Mouse (Mus musculus) gastrocnemius, postnatal 10 days (tissue): Measurements from ENCODE around the gene Dpysl5. TPM values are rescaled to one million over a fixed set of nuclear protein-coding genes. Genes with fewer than 3 reads are reported as not detected.

Source experiments
- DNase-seq: peaks from one replicate; pipeline ENCODE4 v3.0.0; 2021; ENCODE audit warnings: mixed read lengths
- total RNA-seq, 2 experiments: library from RNA; stranded (reverse); gene quantifications; 2 replicates each; pipeline ENCODE4 v1.2.3; 2021

Dpysl5 gene
- total RNA-seq, 2 experiments from 2014 or later, result 2.7 to 3.2 TPM

- DNase-seq, result no peak
Observed at GRCm38 (mm10) chr5:30765596-30766370, 54.4 kb downstream of the Dpysl5 start.

DNA sequence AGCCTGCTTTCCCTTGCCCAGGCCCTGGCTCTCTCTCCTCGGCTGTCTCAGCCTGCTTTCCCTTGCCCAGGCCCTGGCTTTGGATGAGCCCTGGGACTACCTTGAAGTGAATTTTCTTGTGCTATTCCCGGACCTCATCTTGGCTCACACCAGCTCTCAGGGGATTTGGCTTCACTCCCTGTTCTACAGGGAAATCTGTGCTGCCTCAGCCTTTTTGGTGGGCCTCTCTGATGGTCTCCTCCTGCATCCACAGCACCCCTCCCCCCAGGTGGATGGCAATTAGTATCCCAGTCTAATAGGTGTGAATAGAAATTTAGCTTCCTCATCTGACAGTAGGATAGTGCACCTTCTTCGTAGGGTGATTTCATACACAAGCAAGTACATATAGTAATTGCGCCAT is 56.7 kb downstream of the Dpysl5 start:
- no peak for DNase-seq

DNA sequence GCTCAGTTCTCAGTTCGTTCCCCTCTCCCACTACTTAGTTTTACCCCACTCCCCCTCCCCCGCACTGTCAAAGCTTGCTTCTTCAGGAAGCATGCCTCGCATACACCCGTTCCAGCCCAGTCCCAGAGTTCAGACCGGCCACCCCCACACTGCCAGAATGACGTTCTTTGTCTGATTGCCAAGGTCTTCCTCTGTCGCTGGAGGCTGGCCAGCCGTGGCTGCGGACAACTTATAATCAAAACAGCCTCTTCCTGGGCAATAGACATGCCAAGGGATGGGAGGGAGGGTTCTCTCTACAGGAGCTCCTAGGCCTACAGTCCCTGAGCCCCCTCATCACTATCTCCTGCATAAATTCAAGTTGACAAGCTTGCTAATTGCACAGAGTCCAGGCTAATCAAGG is 57.2 kb downstream of the Dpysl5 start:
- peak; percentile 48 for DNase-seq

GRCm38 (mm10) chr5:30769075-30769474 is 57.7 kb downstream of the Dpysl5 start:
- no peak for DNase-seq

DNA sequence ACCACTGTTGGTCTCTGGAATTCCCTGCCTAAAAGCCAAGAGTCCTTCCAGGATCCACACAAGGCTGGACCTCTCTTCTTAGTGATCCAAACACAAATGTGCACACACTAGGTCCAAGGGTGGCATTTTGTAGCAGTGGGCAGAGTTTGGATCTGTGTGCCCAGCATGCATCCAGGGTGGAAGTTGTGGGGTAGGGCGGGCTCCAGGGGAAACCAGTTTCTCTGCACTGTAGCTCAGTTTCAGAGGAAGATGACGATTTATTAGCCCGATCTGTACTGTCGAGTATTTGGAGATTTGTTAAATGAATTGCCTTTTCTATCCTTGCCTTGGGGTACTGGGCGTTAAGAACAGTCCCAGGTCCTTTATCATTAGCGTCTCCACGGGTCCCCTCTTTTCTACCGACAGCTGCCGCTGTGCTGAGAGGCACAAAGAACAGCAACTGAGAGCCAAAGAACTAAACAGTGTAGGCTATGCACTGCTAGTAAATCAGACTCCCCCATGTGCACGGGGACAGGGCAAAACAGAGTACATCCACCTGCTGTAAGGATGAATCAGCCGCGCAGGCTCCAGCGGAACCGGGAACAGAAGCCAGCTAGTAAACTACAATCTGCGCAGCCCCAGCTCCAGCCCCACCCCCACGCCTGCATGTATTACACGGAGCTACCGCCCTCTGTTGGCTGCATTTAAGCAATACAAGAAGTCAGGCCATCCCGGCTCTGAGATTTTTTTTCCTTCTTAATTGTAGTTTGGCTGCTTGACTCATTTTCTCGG is 63.4 kb downstream of the Dpysl5 start:
- DNase-seq, result peak; percentile 91

- DNase-seq, result no peak
Observed at GRCm38 (mm10) chr5:30780699-30781098, 69.3 kb downstream of the Dpysl5 start.

- DNase-seq, result no peak
Observed at GRCm38 (mm10) chr5:30781147-30781546, 69.8 kb downstream of the Dpysl5 start.

DNA sequence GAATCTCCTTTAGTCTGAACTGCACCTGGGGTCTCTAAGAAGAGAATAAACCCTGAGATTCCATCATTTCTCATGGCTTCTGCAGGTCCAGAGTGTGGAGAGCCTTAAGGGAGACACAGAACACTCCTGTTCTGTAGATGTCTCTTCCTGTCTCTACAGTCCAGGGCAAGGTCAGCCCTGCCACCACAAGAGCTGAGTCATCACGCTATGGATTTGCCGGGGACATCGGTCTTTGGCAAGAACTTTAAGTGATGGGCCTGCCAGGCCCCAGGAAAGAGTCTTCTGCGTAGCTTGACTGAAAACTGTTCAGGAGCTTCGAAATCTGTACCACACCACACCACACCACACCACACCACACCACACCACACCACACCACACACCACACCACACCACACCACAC is 76.0 kb downstream of the Dpysl5 start:
- no peak for DNase-seq

- no peak for DNase-seq
Observed at GRCm38 (mm10) chr5:30790047-30790446, 78.7 kb downstream of the Dpysl5 start.

DNA sequence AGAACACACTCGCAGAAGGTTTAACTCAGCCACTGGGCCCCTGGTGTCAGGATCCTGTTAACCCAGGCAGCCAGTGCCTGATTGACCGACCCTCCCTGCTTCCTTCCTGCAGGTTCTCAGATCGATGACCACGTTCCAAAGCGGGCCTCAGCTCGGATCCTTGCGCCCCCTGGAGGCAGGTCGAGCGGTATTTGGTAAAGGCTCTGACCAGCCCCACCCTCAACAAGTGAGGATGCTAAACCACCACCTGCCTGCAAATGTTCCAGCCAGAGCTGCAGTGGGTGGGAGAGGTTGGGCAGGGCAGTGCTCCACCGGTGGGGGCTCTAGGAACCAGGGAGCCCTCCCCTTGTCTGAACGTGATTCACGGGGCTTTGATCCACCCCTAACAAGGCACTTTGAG is 84.8 kb downstream of the Dpysl5 start:
- peak; percentile 91 for DNase-seq

- no peak for DNase-seq
Observed at GRCm38 (mm10) chr5:30797482-30797881, 86.1 kb downstream of the Dpysl5 start.

DNA sequence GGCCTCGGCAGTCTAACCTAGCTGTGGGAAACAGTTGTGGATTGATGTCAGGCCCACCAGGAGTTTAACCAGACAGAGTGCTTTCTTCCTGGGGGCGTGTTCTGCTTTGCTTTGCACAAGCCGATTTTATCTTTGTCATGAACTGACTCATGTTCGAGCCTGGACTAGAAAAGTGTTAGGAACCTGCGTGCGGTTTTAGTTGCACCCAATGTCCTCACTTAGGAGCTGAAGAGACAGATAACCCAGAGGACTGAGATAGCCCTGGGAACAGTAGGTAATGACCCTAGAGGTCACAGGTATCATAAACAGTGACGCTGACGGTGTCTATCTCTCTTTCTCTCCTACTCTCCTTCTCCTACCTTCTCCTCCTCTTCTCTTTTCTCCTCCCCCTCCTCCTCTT is 86.6 kb downstream of the Dpysl5 start:
- DNase-seq, result no peak

- no peak for DNase-seq
Observed at GRCm38 (mm10) chr5:30798965-30799364, 87.6 kb downstream of the Dpysl5 start.

DNA sequence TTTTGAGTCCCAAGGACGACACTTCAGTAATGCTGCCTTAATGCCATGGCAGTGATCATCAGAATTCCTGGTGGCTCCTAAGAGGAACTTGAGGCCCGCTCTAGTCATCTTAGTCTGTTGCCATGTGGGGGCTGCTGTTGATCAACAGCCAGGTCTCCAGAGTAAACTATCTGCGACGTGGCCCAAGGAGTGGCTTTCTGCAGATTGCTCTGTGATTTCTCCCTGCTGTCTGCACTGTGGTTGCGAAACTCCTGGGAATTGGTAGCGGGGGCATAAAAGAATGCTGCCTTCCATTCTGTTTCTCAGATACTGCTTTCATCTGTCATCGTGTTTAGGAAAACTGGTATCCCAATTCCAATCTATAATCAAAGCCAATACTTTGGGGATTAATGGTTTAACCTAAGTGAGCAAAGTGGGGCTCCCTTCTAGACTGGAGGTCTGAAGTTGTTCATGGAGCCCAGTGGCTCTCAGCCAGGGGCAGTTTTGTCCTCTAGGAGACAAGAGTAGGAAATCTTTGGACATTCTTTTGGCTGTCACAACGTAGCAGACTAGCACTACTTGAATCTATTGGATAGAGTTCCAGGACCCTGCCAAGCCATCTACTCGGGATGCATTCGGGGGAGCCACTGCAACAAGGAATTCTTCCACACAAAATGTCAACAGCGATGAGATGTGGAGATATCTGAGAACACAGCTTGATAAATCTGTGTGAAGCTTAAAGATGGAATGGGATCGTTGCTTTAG is 91.5 kb downstream of the Dpysl5 start:
- DNase-seq, result no peak

DNA sequence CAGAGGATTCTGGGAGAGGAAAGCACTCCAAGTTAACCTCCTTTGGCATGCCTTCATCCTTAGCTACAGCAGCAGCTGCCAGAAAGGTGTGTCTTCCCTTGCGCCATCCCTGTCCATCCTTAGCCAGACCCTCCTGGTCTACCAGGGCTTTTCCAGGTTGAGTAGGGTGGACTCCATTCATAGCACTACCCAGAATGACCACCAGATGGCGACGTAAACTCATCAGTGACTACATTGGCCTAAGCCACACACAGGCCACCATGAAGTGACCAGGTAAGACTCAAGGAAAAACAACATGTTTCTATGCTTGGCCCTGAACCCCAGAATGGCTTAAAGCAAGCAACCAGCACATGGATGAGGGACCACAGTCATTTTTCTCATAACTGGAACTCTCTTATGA is 94.7 kb downstream of the Dpysl5 start:
- DNase-seq, result peak; percentile 89

DNA sequence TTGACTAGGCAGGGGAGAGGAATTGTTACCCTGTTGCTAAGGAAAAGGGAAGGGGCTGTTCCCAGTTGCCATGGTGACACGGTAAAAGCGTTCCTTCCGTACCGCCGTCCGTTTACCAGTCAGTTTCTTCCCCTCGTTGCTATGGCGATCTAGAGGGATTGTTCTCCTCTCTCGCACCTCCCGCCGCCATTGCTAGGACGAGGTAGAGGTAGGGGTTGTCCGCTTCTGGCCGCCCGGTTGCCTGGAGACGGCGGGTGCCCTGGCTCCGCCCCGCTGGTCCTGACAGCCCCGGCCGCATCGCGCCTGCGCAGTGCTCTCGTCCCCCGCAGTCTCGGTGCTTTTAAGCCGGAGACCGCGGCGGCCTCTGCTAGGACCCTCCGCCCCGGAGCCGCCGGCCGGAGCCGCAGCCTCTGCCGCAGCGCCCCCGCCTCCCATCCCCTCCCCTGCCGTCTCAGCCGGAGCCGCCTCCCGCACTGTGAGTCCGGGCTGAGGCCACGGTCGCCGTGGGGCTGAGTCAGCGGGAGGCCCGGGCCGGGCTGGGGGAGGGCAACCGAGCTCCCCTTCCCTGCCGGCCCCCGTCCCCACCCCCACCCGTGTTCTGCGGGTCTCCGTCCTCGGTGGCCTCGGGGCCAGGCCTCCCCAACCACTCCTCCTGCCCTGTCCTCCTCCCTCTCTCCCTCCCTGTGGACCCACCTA is 103.2 kb downstream of the Dpysl5 start, which contains the start of gene Mapre3:
Mapre3 (plus strand) TSS at position 218 of the 696 bp plus-strand sequence.
- peak; percentile 92 for DNase-seq

DNA sequence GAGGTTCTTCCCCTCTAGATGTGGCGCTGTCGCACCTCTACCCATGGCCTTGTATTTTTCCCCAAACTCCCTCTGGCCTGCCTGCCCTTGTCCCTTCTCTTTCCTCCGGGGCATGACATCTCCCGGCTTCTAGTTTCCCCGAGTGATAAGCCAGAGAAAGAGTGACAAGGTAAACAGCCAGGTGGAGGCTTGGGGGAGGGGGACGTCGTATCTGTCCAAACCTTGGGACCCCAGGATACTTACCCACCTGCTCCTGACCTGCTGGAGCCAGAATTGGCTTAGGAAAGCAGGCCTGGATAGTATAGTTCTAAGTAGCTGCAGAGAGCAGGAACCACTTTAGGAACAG is 103.7 kb downstream of the Dpysl5 start:
- DNase-seq, result no peak

GRCm38 (mm10) chr5:30816261-30816791 is 105.0 kb downstream of the Dpysl5 start:
- peak; percentile 45 for DNase-seq

GRCm38 (mm10) chr5:30818758-30819309 is 107.5 kb downstream of the Dpysl5 start:
- no peak for DNase-seq

GRCm38 (mm10) chr5:30822689-30823088 is 111.3 kb downstream of the Dpysl5 start:
- DNase-seq, result peak; percentile 21

DNA sequence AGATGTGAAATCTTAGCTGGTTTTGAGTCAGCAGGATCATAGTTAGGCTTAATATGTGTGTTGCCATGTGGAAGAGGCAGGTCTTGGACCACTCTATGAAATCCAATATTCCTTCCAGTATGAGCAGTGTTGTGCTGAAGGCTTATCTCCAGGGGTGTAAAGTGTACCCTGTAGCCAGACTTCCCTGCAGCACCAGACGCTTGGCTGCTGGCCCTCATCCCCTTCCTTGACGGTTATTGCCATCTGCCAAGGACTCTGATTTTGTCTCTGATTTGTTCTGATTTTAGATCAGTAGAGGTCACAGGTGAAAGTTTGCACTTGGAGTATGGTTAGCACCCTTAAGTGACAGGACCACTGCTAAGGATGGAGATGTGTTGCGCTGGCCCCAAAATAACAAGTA is 111.7 kb downstream of the Dpysl5 start:
- DNase-seq, result no peak
